Mouse (Mus musculus) heart, embryonic 15.5 days (tissue): Measurements from ENCODE around the gene Mum1. TPM values are rescaled to one million over a fixed set of nuclear protein-coding genes. Genes with fewer than 3 reads are reported as not detected.

Source experiments
- ATAC-seq: fragments of 200-750 bp; cut with Nextera tagmentation; replicated peaks from 2 replicates; pipeline ENCODE4 v1.8.0; 2017; ENCODE audit warnings: low read depth, moderate TSS enrichment; ENCODE audit not compliant: insufficient number of reproducible peaks, insufficient read depth, low FRiP score
- H3K27ac ChIP-seq: fragments of 300-500 bp; sonication (generic); 2 replicates; pipeline ENCODE4 v1.5.1; 2015; ENCODE audit warnings: mild to moderate bottlenecking, inconsistent platforms
- H3K27me3 ChIP-seq: fragments of 300-500 bp; sonication (generic); 2 replicates; pipeline ENCODE4 v1.6.1; 2015; ENCODE audit warnings: inconsistent platforms
- H3K36me3 ChIP-seq: fragments of 300-500 bp; sonication (generic); 2 replicates; pipeline ENCODE4 v1.6.1; 2015; ENCODE audit warnings: mild to moderate bottlenecking, inconsistent platforms
- H3K4me1 ChIP-seq: fragments of 300-500 bp; sonication (generic); replicated peaks from 2 replicates; pipeline ENCODE4 v1.6.1; 2015; ENCODE audit warnings: inconsistent platforms
- H3K4me2 ChIP-seq: fragments of 300-500 bp; sonication (generic); 2 replicates; pipeline ENCODE4 v1.6.1; 2015; ENCODE audit warnings: inconsistent platforms, mild to moderate bottlenecking, moderate library complexity
- H3K4me3 ChIP-seq: fragments of 300-500 bp; sonication (generic); 2 replicates; pipeline ENCODE4 v1.5.1; 2015; ENCODE audit warnings: mild to moderate bottlenecking, inconsistent platforms
- H3K9ac ChIP-seq: fragments of 300-500 bp; sonication (generic); 2 replicates; pipeline ENCODE4 v1.6.1; 2015; ENCODE audit warnings: mild to moderate bottlenecking, inconsistent platforms
- H3K9me3 ChIP-seq: fragments of 300-500 bp; sonication (generic); replicated peaks from 2 replicates; pipeline ENCODE4 v1.6.1; 2016; ENCODE audit warnings: inconsistent platforms
- WGBS: fragments of 180-500 bp; shearing (Covaris S2); methylation state at CpG from one replicate; pipeline ENCODE4 v1.1.7; 2015; ENCODE audit warnings: mixed read lengths; 5-methylcytosine and 5-hydroxymethylcytosine counted together
- polyA plus RNA-seq: library from polyadenylated mRNA; unstranded; fragments of >200 nt; fragmentation: Nextera tagmentation; extraction: Ambion mirVana; gene quantifications from 2 replicates; pipeline ENCODE4 v1.2.1, GENCODE M21; 2015

Gene Mum1
- 32.7 and 40.5 TPM in 2 replicates for polyA plus RNA-seq

GRCm38 (mm10) chr10:80226416-80227165 lies at the start of gene Mum1:
Gene Mum1 (plus strand): TSS chr10:80226434.
- peak within 1 kb of the TSS; percentile 93 for H3K27ac ChIP-seq
- H3K9ac ChIP-seq = peak within 1 kb of the TSS; percentile 97
- peak within 1 kb of the TSS; percentile 93 for H3K4me2 ChIP-seq
- H3K4me3 ChIP-seq = peak within 1 kb of the TSS; percentile 92
- under 1% methylated on average over 57 of the region's 75 CpGs for WGBS
- ATAC-seq = peak; percentile 100
- no peaks in the 10 kb centered on the region for H3K27me3 ChIP-seq
- H3K9me3 ChIP-seq = no peaks in the 10 kb centered on the region
- H3K4me1 ChIP-seq = peaks cover 23% of the 10 kb centered on the region
- H3K36me3 ChIP-seq = peaks cover 13% of the 10 kb centered on the region

GRCm38 (mm10) chr10:80177441-80178279 lies 48.6 kb upstream of the Mum1 start:
- 63% methylated on average over 7 of the region's 7 CpGs for WGBS

DNA sequence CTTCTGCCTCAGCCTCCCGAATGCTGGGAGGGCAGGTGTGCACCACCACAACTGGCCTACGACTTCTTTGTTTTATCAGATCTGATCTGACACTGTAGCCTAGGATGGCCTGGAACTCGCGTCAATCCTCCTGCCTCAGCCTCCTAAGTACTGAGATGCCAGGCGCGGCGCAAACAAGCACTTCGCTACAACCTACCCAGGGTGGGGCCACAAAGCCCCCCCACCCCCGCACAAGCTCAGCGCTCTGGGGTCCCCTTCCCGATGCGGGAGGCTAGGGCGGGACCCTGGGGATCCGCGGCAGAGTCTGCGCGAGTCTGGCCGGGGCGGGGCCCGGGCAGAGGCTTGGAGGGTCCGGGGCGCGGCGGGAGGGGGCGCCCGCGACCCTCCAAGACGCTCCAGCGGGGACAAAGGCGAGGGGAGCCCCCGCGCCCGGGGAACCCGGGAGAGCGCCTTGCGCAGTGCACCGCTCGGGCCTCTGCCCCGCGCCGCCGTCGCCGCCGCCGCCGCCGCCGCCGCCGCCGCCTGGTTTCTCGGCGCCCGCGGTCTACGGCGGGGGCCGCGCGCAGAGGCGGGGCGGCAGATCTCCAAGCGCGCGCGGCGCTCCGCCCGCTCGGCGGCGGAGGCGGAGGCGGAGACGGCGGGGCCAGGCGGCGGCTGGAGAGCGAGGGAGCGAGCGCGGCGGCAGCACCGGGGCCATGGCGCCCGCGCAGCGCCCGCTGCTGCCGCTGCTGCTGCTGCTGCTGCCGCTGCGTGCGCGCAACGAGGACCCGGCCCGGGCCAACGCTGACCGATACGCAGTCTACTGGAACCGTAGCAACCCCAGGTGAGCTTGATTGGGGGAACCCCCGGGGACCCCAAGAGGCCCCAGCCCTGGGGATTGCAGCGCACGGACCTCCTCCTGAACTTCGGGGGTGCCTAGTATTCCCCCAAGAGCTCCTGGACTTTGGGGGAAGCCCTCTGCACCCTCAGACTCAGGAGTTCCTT lies 46.9 kb upstream of the Mum1 start, which contains the start of gene Efna2:
Gene Efna2, plus strand, starts transcription at position 415 of the 984 bp plus-strand sequence.
- peak; percentile 49 for ATAC-seq
- Histone ChIP-seq H3K4me3 (peak within 1 kb of the TSS; percentile 76), H3K27me3 (no peaks in the 10 kb centered on the region), H3K27ac (peak within 1 kb of the TSS; percentile 51), H3K9ac (peak within 1 kb of the TSS; percentile 85), H3K36me3 (no peaks in the 10 kb centered on the region), H3K4me1 (peaks cover 33% of the 10 kb centered on the region), H3K9me3 (no peaks in the 10 kb centered on the region), H3K4me2 (peak within 1 kb of the TSS; percentile 89)
- 2% methylated on average over 92 of the region's 106 CpGs for WGBS

More at GRCm38 (mm10) chr10:80177441-80178279, 48.6 kb upstream of the Mum1 start:
- ATAC-seq = no peak
- H3K36me3 ChIP-seq = no peaks in the 10 kb centered on the region
- H3K4me3 ChIP-seq = no peak overlapping the region
- no peak overlapping the region for H3K4me2 ChIP-seq
- no peaks in the 10 kb centered on the region for H3K27me3 ChIP-seq
- H3K27ac ChIP-seq = peak overlapping the region; percentile 33; the same call in 1 of the 2 replicates
- H3K4me1 ChIP-seq = peaks cover 38% of the 10 kb centered on the region
- H3K9ac ChIP-seq = no peak overlapping the region; the same call in 1 of the 2 replicates
- H3K9me3 ChIP-seq = no peaks in the 10 kb centered on the region

DNA sequence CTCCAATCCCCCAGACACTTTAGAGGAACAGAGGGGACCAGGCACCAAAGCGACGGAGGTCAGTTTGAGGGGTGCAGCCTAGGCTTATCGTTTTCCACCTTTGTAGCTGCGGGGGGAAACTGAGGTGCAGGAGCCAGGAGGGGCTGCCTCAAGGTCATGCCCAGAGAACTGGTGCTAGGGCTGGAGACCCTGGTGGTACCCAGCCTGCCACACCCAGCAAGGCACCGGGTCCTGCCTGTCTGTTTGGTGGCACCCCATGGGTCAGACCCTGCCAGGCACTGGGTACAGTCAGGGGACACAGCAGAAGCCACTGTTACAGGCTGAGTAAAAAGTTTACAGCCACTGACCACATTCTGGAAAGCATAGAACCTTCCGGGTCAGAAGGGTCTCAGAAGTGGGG lies 45.9 kb upstream of the Mum1 start:
- H3K9ac ChIP-seq = peak overlapping the region; percentile 85; the same call in 1 of the 2 replicates

DNA sequence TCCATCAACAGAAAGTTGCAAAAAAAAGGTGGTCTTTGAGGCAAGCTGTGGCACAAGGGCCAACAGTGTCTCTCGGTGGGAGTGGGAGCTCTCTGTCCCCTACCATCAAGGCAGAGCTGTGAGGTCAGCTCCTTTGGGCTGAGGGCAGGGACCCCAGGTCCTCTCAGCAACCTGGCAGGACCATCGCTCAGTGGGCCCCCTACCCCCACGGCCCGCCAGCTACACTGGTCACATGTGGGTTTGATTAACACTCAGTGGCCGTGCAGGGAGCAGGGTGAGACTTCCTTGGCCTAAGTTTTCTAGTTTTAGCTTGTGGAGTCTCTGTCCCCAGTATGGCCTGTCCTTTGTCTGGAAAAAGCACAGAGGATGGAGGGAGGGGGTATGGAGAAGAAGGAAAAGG lies 45.4 kb upstream of the Mum1 start:
- H3K4me2 ChIP-seq = peak overlapping the region; percentile 89
- H3K27ac ChIP-seq = no peak overlapping the region
- H3K9me3 ChIP-seq = no peaks in the 10 kb centered on the region
- H3K27me3 ChIP-seq = peaks cover 4% of the 10 kb centered on the region; the same call in 1 of the 2 replicates
- ATAC-seq = no peak
- 61% methylated on average over 5 of the region's 5 CpGs for WGBS
- H3K36me3 ChIP-seq = no peaks in the 10 kb centered on the region
- 0 out of 2 replicates have a peak overlapping the region, but pooled peaks have one; percentile 76 for H3K4me3 ChIP-seq
- H3K4me1 ChIP-seq = peaks cover 31% of the 10 kb centered on the region
- no peak overlapping the region; the same call in 1 of the 2 replicates for H3K9ac ChIP-seq

More for the DNA sequence above, 45.9 kb upstream of the Mum1 start:
- Histone ChIP-seq H3K4me1 (peaks cover 33% of the 10 kb centered on the region), H3K4me2 (peak overlapping the region; percentile 89), H3K9me3 (no peaks in the 10 kb centered on the region), H3K36me3 (no peaks in the 10 kb centered on the region), H3K27ac (no peak overlapping the region), H3K27me3 (no peaks in the 10 kb centered on the region), H3K4me3 (peak overlapping the region; percentile 76)
- 58% methylated on average over 6 of the region's 6 CpGs for WGBS
- ATAC-seq = no peak

DNA sequence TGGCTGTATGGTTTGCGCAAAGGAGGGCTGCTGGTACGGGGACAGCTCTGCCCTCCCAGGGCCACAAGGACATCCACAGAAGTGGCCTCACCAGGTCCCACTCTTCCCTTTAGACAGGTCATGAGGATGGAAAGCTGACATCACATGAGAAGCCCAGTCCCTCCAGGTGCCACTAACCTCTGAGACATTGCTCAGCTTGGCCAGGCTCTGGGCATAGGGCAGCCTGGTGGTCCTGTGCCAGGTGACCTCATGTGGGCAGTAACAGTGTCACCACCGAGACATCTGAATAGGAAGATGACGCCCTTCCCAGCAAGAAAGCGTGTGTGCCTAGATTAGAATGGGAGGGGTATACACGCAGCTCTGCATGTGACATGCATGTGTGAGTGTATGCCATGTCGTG lies 43.7 kb upstream of the Mum1 start:
- 89% methylated on average over 7 of the region's 7 CpGs for WGBS
- no peak overlapping the region for H3K9ac ChIP-seq
- ATAC-seq = no peak
- H3K27ac ChIP-seq = no peak overlapping the region
- peaks cover 38% of the 10 kb centered on the region for H3K4me1 ChIP-seq
- H3K4me2 ChIP-seq = no peak overlapping the region
- no peaks in the 10 kb centered on the region for H3K36me3 ChIP-seq
- H3K27me3 ChIP-seq = peaks cover 7% of the 10 kb centered on the region; the same call in 1 of the 2 replicates
- no peaks in the 10 kb centered on the region for H3K9me3 ChIP-seq
- H3K4me3 ChIP-seq = no peak overlapping the region

DNA sequence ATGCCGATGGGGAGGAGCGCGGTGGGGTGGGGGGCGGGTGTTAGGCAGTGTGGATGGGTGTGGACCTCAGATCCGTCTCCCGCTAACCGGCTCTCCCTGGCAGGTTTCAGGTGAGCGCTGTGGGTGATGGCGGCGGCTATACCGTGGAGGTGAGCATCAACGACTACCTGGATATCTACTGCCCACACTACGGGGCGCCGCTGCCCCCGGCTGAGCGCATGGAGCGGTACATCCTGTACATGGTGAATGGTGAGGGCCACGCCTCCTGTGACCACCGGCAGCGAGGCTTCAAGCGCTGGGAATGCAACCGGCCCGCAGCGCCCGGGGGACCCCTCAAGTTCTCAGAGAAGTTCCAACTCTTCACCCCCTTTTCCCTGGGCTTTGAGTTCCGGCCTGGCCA lies 39.6 kb upstream of the Mum1 start:
- Histone ChIP-seq H3K4me3 (no peak overlapping the region), H3K27me3 (peaks cover 36% of the 10 kb centered on the region), H3K4me1 (peaks cover 24% of the 10 kb centered on the region), H3K9me3 (no peaks in the 10 kb centered on the region), H3K9ac (no peak overlapping the region), H3K36me3 (no peaks in the 10 kb centered on the region), H3K27ac (no peak overlapping the region), H3K4me2 (no peak overlapping the region)
- 49% methylated on average over 27 of the region's 27 CpGs for WGBS
- no peak for ATAC-seq

GRCm38 (mm10) chr10:80187739-80188138 lies 38.5 kb upstream of the Mum1 start:
- peaks cover 46% of the 10 kb centered on the region for H3K27me3 ChIP-seq
- H3K9me3 ChIP-seq = no peaks in the 10 kb centered on the region
- ATAC-seq = no peak
- H3K27ac ChIP-seq = no peak overlapping the region
- WGBS = 84% methylated on average over 10 of the region's 10 CpGs
- peaks cover 24% of the 10 kb centered on the region for H3K4me1 ChIP-seq
- H3K4me2 ChIP-seq = no peak overlapping the region
- no peak overlapping the region for H3K4me3 ChIP-seq
- no peak overlapping the region for H3K9ac ChIP-seq
- no peaks in the 10 kb centered on the region for H3K36me3 ChIP-seq

- 88% methylated on average over 15 of the region's 15 CpGs for WGBS
- Histone ChIP-seq H3K36me3 (no peaks in the 10 kb centered on the region), H3K27ac (no peak overlapping the region), H3K4me3 (no peak overlapping the region), H3K4me1 (peaks cover 24% of the 10 kb centered on the region), H3K9me3 (no peaks in the 10 kb centered on the region), H3K4me2 (no peak overlapping the region), H3K9ac (no peak overlapping the region), H3K27me3 (peaks cover 51% of the 10 kb centered on the region)
- no peak for ATAC-seq
Observed at GRCm38 (mm10) chr10:80188453-80189024, 37.7 kb upstream of the Mum1 start.

GRCm38 (mm10) chr10:80189999-80190398 lies 36.2 kb upstream of the Mum1 start:
- Histone ChIP-seq H3K27me3 (peaks cover 51% of the 10 kb centered on the region), H3K36me3 (no peaks in the 10 kb centered on the region), H3K9ac (peak overlapping the region; percentile 53), H3K27ac (no peak overlapping the region), H3K9me3 (no peaks in the 10 kb centered on the region), H3K4me2 (peak overlapping the region; percentile 90), H3K4me3 (peak overlapping the region; percentile 51), H3K4me1 (peaks cover 24% of the 10 kb centered on the region)
- WGBS = 14% methylated on average over 21 of the region's 21 CpGs
- no peak for ATAC-seq
